Mouse (Mus musculus): ENCODE data around the gene Slc25a45. TPM values are rescaled to one million over a fixed set of nuclear protein-coding genes. Genes with fewer than 3 reads are reported as not detected.
A peak's percentile ranks its signal among the peaks of the same experiment; 100 is the strongest.
"Not testable (repeated sequence)": the region's sequence is repeated elsewhere in the genome, so short reads cannot be mapped to it uniquely, and the experiment has no call there.

Slc25a45 gene
- total RNA-seq, 1 experiment from 2014 or later: 69.7 TPM

DNA sequence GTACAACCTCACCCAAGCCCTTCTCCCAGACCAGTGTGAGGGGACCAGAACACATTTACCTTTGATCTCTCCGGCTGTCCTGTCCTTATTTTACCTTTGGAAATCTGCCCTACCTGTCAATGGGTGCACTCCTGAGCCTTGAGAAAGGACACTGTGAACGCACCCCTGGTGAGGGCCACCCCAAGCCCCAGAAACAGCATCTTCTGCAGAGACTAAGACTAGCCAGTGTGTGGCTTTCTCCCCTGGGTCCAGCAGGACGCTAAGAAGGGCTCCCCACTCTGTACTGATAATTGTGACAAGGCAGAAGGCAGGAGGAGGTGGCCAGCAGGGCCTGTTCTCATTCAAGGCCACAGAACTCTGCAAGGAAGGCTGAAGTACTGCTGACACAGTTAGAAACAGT, 1.3 kb downstream of the Slc25a45 start:
- no peak for ATAC-seq (replicated peaks; ENCODE audit: insufficient number of reproducible peaks, low FRiP score, low TSS enrichment, poor library complexity, severe bottlenecking)

DNA sequence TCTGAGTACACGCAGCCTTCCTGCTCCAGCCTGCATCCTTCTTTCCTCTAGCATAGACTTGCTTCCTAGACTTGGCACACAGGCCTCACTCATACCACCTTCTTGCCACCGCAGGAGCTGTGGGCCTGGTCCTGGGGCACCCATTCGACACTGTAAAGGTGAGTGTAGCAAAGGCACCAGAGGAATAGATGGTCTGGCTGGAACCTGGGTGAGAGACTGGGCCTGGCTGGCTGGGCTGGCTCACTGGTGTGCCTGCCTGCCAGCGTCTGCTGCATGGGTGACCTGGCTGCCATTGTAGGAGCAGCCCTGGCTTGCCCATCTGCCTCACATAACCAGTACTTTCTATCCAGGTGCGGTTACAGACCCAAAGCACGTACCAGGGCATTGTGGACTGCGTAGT, 2.1 kb downstream of the Slc25a45 start:
- ATAC-seq (replicated peaks; ENCODE audit: insufficient number of reproducible peaks, low FRiP score, low TSS enrichment, poor library complexity, severe bottlenecking): no peak

DNA sequence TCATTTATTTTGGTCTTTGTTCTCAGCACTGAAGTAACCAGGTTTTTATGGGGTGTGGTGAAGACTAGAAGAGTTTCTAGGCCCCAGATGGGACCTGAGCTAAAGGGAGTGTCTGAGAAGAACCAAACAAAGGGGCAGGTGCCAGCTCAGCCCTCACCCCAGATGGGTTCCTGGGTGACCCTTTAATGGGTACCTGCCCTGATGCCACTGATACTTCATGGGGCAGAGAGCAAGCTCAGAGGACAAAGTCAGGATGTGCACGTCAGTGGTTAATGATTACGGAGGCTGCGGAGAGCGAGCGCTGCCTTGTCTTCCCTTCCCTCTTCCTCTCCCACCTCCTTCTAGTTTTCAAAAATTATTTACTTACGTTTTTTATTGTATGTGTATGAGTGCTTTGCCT, 3.5 kb downstream of the Slc25a45 start:
- ATAC-seq (replicated peaks; ENCODE audit: insufficient number of reproducible peaks, low FRiP score, low TSS enrichment, poor library complexity, severe bottlenecking): no peak

DNA sequence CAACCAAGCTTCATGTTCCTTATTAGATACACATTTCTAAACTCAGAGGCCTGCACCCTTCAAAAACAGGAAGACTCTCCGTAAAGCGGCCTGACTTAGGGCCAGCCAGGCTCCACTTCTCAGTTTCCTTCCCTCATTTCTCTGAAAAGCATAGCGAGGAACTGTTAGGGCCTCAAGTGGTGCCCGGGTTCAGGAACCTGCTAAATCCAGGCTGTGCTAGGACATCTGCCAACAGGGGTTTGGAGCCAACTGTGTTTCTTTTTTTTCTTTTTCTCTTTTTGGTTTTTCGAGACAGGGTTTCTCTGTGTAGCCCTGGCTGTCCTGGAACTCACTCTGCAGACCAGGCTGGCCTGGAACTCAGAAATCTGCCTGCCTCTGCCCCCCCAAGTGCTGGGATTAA, 4.5 kb downstream of the Slc25a45 start:
- not testable (repeated sequence) for ATAC-seq (replicated peaks; ENCODE audit: insufficient number of reproducible peaks, low FRiP score, low TSS enrichment, poor library complexity, severe bottlenecking)

DNA sequence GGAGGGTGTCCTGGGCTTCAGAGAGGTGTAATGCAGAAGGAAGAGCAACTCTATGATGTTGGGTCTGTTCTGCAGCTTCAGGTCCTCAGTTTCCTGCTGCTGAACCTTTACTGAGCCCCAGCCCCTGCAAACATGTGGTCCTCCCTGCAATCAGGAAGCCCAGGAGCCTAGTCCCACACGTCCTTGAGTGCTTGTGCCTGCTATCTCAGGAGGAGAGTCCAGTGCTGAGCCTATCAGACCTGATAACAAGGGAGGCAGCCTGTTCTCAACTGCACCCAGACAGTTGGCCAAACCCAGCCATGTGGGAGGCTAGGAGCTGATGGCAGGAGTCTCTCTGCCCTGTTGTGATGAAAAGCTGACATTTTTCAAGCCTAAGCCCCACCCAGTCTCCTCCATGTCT, 6.3 kb downstream of the Slc25a45 start:
- no peak for ATAC-seq (replicated peaks; ENCODE audit: insufficient number of reproducible peaks, low FRiP score, low TSS enrichment, poor library complexity, severe bottlenecking)

DNA sequence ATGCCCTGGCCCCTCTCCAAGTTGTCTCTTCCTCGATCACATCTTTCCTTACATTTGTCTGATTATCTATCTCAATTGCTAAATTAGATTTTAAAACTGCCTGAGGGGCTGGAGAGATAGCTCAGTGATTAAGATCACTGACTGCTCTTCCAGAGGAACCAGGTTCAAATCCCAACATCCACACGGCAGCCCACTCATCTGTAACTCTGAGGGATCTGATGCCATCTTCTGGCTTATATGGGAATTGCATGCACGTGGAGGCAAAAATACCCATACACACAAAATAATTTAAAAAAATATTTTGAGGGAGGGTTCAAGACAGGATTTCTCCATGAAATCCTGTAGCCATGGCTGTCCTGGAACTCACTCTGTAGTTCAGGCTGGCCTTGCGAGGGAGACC, 8.2 kb downstream of the Slc25a45 start:
- no peak for ATAC-seq (replicated peaks; ENCODE audit: insufficient number of reproducible peaks, low FRiP score, low TSS enrichment, poor library complexity, severe bottlenecking)

DNA sequence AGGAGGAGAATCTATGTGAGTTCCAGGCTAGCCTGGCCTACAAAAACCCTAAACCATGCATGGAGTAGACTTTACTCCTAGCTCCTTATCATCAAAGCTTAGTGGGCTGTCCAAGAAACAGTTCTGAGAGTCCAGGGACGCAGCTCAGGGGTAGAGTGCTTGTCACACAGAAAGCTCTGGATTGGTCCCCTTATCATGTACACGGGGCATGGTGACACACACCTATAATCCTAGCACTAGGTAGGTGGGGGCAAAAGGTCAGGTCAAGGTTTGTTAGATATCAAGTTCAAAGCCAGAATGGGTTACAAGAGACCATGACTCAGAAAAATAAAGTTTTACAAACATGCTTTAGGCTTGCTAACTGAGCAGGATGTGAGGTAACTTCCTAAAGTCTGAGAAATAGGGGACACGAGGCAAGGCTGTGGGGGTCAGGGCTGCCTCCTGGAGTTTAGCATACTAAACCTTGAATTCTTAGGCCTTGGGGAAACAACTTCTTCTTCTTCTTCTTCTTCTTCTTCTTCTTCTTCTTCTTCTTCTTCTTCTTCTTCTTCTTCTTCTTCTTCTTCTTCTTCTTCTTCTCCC, 9.7 kb downstream of the Slc25a45 start:
- no peak for ATAC-seq (replicated peaks; ENCODE audit: insufficient number of reproducible peaks, low FRiP score, low TSS enrichment, poor library complexity, severe bottlenecking)

DNA sequence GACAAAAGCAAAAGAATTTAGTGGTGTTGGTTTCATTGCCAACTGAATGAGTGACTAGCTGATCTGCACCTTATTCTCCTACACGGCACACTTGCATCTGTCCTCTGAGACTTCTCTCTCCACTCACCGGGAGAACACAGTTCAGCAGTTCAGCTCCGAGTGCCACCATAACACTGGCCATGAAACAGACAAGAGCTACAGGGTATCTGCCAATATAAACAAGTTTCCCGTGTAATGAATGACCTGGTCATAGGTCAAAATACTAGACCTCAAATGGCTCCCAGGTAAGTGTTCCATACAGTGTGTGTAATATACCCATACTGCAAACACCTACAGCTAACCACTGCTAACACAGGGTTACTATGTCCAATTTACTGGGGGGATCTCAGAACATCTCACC, 11.6 kb downstream of the Slc25a45 start:
- no peak for ATAC-seq (replicated peaks; ENCODE audit: insufficient number of reproducible peaks, low FRiP score, low TSS enrichment, poor library complexity, severe bottlenecking)

DNA sequence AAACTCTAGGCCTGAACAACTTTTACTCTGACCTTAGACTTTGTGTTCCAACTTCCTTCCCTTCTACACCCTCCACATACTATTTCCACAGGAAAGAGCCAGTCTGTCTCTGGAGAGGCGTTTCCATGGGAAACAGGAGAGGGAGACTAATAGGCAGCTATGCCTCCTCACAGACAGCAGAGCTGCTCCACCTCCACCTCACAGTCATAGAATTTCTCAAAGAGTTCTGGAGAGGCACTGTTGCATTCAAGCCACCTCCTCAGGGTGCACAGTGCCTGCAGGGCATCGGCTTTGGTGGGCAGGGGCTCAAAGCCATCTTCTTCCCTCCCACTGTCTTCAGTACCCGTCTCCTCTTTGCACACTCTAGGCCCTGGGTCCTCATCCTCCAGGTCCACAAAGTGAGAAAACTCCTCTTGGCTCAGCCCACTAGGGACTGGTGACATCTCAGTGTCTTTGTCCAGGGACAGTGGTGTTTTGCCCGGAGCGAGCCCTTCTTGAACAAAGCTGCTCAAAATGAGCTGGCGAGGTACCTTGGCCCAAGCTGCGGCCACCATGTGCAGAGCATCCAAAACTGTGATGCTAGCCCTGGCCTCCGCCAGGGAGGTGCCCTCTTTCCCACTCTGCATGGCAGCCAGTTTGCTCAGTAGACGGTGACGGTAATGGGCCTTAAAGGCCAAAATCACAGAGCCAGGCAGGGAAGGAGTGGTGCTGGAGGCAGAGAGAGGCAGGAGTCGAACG, 14.1 kb downstream of the Slc25a45 start:
- ATAC-seq (replicated peaks; ENCODE audit: insufficient number of reproducible peaks, low FRiP score, low TSS enrichment, poor library complexity, severe bottlenecking): no peak; the same call in 1 of the 2 replicates

DNA sequence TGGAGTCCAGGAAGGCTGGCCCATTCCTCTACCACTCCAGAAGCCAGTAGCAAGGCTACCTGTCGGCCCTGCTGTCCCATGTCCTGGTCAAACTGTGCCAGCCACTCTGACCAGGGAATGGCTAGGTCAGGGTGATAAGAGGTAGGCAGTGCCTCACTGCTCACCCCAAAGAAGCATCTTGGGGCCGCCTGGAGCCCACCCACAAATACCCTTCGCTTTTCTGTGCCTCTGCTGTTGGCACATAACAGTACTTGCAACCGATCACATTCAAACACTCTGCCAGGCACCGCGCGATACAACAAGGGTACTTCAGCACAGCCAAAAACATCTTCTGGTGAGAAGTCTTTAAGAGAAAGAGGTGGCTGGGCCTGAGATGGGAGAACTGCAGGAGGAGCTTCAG, 14.7 kb downstream of the Slc25a45 start:
- no peak for ATAC-seq (replicated peaks; ENCODE audit: insufficient number of reproducible peaks, low FRiP score, low TSS enrichment, poor library complexity, severe bottlenecking)

DNA sequence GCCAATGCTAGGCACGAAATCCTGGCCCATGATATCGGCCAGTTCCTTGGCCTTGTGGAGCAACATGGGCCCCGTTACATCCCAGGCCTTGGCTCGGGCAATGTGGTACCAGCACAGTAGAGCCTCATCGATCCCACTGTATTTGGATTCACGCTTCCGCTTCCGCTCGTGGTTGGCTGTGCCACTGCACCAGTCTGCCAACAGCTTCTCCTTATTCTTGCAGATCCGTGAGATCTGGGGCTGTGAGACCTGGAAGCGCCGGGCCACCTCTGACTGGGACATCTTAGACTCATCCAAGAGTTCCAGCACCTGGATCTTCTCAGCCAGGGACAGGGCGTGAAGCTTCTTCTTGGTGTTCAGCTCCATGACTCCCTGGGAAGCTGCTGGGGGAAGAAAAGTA, 15.1 kb downstream of the Slc25a45 start:
- no peak for ATAC-seq (replicated peaks; ENCODE audit: insufficient number of reproducible peaks, low FRiP score, low TSS enrichment, poor library complexity, severe bottlenecking)

DNA sequence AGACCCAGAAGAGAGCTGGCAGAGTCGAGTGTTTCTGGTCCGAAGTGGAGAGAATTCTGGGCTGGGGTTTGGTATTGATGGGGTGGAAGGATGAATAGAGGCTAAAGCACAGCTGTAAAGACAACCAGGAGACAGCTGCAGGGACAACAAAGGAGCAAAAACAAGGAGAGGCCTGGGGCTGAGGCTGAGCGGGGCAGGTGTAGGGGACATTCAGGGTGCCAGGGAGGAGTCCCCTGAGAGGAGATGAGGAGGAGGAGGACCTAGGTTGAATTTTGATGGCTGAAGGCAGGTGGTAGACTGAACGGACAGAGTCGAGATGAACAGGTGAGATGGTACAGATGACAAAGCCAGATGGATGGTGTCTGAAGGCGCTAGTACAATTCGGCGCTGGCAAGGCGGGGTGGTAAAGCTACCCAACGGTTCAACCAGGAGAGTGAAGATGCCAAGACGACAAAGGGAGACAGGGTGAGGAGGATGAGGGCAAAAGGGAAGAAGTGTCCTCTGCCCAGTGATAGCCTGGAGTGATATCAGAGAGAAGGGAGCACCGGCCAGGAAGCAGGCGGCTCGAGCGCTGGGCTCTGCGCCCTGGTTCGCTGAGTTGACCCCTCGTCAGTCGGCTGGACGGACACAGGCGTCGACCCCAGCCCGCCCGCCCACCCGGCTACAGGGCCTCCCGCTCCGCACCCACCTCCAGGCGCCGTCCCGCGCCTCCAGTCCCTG, 15.8 kb downstream of the Slc25a45 start:
- no peak for ATAC-seq (replicated peaks; ENCODE audit: insufficient number of reproducible peaks, low FRiP score, low TSS enrichment, poor library complexity, severe bottlenecking)

DNA sequence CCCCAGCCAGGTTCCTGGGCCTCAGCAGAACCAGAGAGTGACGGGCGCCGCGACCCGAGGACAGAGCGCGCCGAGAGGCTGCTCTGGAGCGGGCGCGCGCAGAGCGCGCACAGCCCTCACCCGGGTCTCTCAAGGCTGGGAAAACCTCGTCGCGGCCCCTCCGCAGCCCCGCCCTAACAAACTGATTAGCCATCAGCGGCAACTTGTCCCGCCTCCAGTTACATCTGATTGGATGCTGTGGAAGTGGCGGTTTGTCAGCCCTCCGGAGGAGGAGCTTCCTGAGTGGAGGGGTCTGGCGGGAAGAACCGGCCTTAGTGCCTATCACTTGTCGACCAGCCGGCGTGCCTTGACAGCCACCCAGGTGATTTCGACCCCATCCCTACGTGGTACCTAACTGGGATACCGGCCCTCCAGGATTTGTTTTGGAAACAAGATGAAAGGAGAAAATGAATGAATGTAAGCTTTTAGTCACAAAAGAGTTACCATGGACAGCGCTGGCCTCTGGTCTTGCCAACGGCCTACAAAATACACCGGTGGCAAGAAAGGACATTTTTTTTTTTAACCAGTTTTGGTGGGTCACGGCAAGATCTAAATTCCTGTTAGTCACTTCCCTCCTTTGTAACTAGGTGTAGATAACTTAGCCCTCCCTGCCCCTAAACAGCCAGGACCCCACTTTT, 16.5 kb downstream of the Slc25a45 start, which contains the start of gene Tigd3:
TSS of gene Tigd3 (minus strand) at position 148 of the 677 bp plus-strand sequence.
- ATAC-seq (replicated peaks; ENCODE audit: insufficient number of reproducible peaks, low FRiP score, low TSS enrichment, poor library complexity, severe bottlenecking): peak; percentile 85

DNA sequence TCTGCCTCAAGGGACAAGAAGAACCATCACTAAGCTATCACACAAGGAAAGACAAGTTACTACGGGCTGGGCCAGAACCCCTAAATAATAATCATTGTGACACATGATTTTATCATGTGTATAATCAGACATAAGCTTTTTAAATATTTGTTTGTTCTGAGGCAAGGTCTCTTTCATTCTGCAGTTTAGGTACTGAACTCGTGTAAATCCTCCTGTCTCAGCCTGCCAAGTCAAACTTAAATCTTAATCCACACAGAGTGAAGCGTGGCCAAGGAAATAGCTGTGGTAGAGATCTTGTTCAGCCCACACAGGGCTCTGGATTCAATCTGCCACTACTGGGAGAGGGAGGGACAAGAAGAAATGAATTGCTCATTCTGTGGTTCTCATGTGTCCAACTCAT, 29.7 kb downstream of the Slc25a45 start:
- no peak for ATAC-seq (replicated peaks; ENCODE audit: insufficient number of reproducible peaks, low FRiP score, low TSS enrichment, poor library complexity, severe bottlenecking)

DNA sequence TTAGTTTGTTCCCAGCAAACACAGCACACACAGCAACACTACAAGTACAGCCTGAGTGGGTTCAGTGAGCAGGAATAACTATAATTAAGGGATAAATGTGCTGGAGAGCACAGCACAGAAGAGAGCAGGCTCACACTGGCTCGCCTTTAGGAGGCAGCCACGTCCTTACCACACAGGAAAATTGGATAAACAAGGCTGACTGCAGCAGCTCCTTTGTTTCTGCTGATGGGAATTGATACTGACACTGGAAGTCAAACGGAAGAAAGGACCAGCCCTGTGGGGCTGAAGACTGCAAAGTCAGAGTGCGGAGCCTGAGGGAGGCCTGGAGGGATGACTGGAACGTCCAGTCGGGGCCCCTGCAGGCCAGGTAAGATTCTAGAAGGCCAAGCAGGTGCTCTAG, 32.6 kb downstream of the Slc25a45 start:
- no peak for ATAC-seq (replicated peaks; ENCODE audit: insufficient number of reproducible peaks, low FRiP score, low TSS enrichment, poor library complexity, severe bottlenecking)

DNA sequence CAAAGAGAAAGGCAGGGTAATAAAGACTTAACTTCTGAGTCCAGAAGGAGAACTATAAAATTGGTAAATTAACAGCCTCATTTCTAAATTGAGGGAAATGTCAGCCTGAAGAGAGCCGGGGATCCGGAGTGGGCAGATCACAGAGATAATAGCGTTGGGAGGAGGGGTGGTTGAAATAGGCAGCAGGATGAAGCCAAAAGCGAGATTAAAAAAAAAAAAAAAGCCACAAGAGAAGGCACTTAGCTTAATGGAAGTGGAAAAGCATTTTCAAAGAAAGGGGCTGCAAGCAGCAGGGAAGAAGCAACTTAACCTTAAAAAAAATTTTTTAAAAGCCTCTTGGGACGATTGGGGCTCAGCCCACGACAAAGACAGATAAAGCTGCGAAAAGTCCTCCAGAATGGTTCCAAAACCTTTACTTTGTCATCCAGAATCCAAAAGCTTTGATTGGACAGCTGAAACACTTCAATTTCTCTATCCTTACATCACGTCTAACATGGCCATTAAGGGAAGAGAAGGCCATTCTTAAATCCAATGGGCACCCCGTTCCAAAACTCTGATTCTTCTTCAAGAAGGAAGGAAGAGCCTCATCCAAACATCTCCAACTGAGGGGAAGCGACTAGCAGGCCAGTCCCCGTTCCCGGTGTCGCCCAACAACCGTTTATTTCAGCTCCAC, 34.0 kb downstream of the Slc25a45 start:
- ATAC-seq (replicated peaks; ENCODE audit: insufficient number of reproducible peaks, low FRiP score, low TSS enrichment, poor library complexity, severe bottlenecking): no peak

DNA sequence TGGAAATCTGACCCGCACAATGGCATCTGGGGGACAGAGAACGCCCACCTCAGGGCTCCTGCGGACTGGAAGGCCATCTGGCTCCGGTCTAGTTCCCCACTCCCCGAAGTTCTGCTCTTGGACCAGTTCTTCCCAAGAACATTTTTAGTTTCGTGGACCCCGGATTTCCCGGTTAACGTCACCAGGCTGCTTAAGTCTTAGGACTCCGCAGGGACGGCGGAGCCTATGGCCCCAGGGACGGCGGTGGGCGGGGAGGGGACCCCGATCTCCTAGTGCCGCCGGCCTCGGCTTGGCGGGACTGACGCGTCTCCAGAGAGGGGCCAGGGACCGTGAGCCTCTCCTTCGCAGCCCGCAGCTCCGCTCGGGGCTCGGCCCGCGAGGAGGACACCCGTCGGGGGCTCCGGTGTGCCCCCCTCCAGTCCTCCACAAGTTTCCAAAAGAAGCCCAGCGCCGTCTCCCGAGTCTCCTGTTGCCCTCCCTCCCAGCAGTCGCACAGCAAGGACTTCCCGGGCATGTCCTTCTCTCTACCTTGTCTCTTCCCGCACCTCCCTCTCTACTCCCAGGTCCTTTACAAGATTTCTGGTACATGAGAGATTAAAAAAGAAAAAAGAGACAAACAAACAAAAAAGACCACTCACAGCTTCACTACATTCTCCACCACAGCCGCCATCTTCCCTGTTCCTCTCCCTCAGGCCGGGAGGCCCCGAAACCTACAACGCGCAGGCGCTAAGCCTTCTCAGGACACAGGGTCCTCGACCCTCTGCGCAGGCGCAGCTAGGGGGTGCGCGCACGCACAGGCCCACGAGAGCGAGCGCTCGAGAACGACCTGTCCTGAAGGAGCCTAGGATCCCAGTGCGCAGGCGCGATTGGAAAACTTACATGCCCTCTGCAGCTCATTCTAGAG, 34.7 kb downstream of the Slc25a45 start:
- peak; percentile 93 for ATAC-seq (replicated peaks; ENCODE audit: insufficient number of reproducible peaks, low FRiP score, low TSS enrichment, poor library complexity, severe bottlenecking)

Measured in monocyte, adult 5-6 weeks (primary cell).